Mouse (Mus musculus) bone marrow macrophage, adult 2 months (primary cell): ENCODE measurements around the gene Adcy3.

ENCODE experiments used
- CTCF ChIP-seq: IDR thresholded peaks from 2 replicates; pipeline ENCODE4 v1.5.1; 2012; ENCODE audit warnings: low read depth, mild to moderate bottlenecking, low read length, moderate library complexity
- POLR2A ChIP-seq: IDR thresholded peaks from 2 replicates; pipeline ENCODE4 v1.6.1; 2012; ENCODE audit warnings: mild to moderate bottlenecking, low read depth, low read length, borderline replicate concordance

- no peak for TF ChIP-seq POLR2A
- TF ChIP-seq CTCF, result no peak
Measured at GRCm38 (mm10) chr12:4233572-4234508, 100.9 kb downstream of the Adcy3 start, which contains the start of the genes Ptrhd1 and Cenpo.
